Mouse (Mus musculus): ENCODE results near the gene Dido1. TPM values are rescaled to one million over a fixed set of nuclear protein-coding genes. Genes with fewer than 3 reads are reported as not detected.

Gene Dido1
- polyA plus RNA-seq, 1 experiment from 2014 or later: 25.2 TPM

DNA sequence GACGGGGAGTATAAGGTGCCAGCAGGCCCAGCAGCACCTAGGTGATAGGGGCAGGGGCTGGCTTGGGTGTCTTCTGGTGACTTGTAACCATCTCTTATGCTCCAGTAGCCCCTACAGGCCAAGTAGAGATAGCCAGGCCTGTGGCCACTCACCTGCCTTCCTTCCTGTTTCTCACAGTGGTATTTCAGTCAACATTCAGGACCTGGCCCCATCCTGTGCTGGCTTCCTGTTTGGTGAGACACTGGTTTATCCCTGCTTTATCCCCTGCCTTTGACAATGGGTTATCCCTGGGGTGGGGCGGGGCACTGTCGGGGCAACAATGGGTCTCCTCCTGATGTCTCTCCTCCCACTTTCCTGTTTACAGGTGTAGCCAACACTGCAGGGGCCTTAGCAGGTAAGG, 30.6 kb upstream of the Dido1 start:
- no peak overlapping the region for H3K9ac ChIP-seq
- no peak for ATAC-seq (ENCODE audit: insufficient read depth, low FRiP score, low read depth)
- no peaks in the 10 kb centered on the region for H3K36me3 ChIP-seq
- WGBS: 24% methylated on average over 3 of the region's 3 CpGs
- no peak overlapping the region for H3K4me3 ChIP-seq (replicated peaks)
- H3K4me1 ChIP-seq: no peaks in the 10 kb centered on the region
- no peak overlapping the region for H3K27ac ChIP-seq
- no peaks in the 10 kb centered on the region for H3K9me3 ChIP-seq
- 0 out of 2 replicates have a peak, but pooled peaks cover 4% of the 10 kb centered on the region for H3K27me3 ChIP-seq (replicated peaks)
- H3K4me2 ChIP-seq: no peak overlapping the region

DNA sequence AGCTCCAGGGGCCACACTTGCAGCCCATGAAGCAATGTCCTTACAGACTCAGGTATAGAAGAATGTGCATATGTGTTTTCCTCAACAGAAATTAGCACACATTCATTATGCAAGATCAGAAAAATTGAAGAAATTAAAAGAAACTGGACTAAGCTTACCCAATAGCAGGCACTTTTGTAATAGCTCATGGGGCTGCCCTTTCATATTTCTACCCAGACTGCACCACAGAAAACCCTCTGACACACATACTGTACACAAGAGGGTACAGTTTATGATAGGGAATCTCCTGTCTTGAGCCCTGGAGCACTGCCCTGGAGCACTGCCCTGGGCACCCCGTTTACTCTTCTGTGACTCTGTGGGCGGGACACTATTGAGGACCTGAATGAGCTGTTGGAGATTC, 28.2 kb upstream of the Dido1 start:
- WGBS: 85% methylated on average over 2 of the region's 2 CpGs
- H3K27me3 ChIP-seq (replicated peaks): 0 out of 2 replicates have a peak, but pooled peaks cover 4% of the 10 kb centered on the region
- no peaks in the 10 kb centered on the region for H3K4me1 ChIP-seq
- ATAC-seq (ENCODE audit: insufficient read depth, low FRiP score, low read depth): no peak
- no peak overlapping the region for H3K9ac ChIP-seq
- no peak overlapping the region for H3K4me2 ChIP-seq
- H3K9me3 ChIP-seq: no peaks in the 10 kb centered on the region
- H3K4me3 ChIP-seq (replicated peaks): no peak overlapping the region
- H3K36me3 ChIP-seq: no peaks in the 10 kb centered on the region
- no peak overlapping the region for H3K27ac ChIP-seq

DNA sequence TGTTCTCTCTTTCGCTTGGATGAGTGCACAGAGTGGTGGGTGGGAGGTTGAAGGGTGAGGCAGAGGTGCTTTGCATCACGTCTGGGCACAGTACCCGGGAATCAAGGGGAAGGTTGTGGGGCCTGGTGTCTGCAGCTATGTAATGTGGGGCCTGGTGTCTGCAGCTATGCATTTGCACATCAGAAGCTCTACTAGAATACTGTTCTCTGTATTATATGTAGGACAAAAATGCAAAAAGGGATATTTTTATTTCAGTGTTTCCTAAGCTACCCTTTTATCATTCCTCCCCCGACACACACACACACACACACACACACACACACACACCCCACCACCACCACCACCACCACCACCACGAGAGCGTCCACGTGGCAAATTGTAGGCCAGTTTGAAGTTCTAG, 25.4 kb upstream of the Dido1 start:
- no peak overlapping the region for H3K9ac ChIP-seq
- no peak overlapping the region for H3K4me2 ChIP-seq
- WGBS: 78% methylated on average over 7 of the region's 7 CpGs
- 0 out of 2 replicates have a peak, but pooled peaks cover 4% of the 10 kb centered on the region for H3K27me3 ChIP-seq (replicated peaks)
- ATAC-seq (ENCODE audit: insufficient read depth, low FRiP score, low read depth): no peak
- no peaks in the 10 kb centered on the region for H3K36me3 ChIP-seq
- 0 out of 2 replicates have a peak, but pooled peaks cover 4% of the 10 kb centered on the region for H3K4me1 ChIP-seq
- H3K9me3 ChIP-seq: no peaks in the 10 kb centered on the region
- no peak overlapping the region for H3K4me3 ChIP-seq (replicated peaks)
- H3K27ac ChIP-seq: no peak overlapping the region

DNA sequence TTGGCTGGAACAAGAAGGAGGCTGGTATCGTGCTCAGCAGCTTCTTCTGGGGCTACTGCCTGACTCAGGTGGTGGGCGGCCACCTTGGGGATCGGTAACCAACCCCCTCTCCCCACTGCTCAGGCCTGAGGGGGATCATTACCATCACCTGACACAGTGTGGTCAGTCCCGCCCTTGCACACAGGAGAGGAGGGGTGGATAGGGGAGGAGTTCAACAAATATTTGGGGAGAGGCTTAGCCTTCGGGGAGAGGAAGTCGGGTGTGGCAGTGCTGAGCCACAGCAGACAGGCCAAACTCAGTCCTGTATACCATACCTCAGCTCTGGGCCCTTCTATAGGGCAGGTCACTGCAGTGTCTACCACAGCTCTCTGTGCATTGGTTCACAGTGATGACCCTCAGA, 22.2 kb upstream of the Dido1 start:
- 56% methylated on average over 6 of the region's 6 CpGs for WGBS

DNA sequence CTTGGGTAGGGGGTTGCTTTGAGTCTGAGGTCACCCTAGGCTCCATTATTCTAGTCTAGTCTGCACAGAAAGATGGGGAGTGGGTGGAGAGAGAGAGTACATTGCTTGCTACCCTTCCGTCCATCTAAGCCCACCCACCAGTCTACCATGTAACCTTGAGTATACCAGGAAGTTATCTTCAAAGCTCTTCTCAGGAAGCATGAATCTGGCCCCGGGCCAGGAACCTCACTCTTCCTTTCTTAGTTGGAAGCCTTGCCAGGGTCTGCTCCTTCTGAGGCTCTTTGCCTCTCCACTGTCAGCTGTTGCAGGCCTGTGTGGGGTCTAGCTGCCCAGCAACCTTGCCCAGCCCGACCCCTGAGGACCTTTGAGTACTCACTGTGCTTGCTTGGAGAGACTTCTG, 21.2 kb upstream of the Dido1 start:
- ATAC-seq (ENCODE audit: insufficient read depth, low FRiP score, low read depth): no peak
- Histone ChIP-seq H3K27me3 (replicated peaks) (no peaks in the 10 kb centered on the region), H3K27ac (no peak overlapping the region), H3K4me2 (no peak overlapping the region), H3K36me3 (no peaks in the 10 kb centered on the region), H3K4me1 (0 out of 2 replicates have a peak, but pooled peaks cover 4% of the 10 kb centered on the region), H3K4me3 (replicated peaks) (no peak overlapping the region), H3K9me3 (no peaks in the 10 kb centered on the region), H3K9ac (no peak overlapping the region)
- 62% methylated on average over 3 of the region's 3 CpGs for WGBS

More for the DNA sequence above, 22.2 kb upstream of the Dido1 start:
- Histone ChIP-seq H3K4me2 (peak overlapping the region; percentile 10; the same call in 1 of the 2 replicates), H3K9me3 (no peaks in the 10 kb centered on the region), H3K4me1 (0 out of 2 replicates have a peak, but pooled peaks cover 4% of the 10 kb centered on the region), H3K4me3 (replicated peaks) (no peak overlapping the region), H3K9ac (no peak overlapping the region), H3K27ac (no peak overlapping the region), H3K36me3 (no peaks in the 10 kb centered on the region), H3K27me3 (replicated peaks) (no peaks in the 10 kb centered on the region)
- ATAC-seq (ENCODE audit: insufficient read depth, low FRiP score, low read depth): peak; percentile 76

- H3K9ac ChIP-seq: no peak overlapping the region
- H3K4me2 ChIP-seq: no peak overlapping the region
- no peak overlapping the region for H3K4me3 ChIP-seq (replicated peaks)
- no peaks in the 10 kb centered on the region for H3K9me3 ChIP-seq
- no peaks in the 10 kb centered on the region for H3K27me3 ChIP-seq (replicated peaks)
- H3K4me1 ChIP-seq: peaks cover 19% of the 10 kb centered on the region
- no peak for ATAC-seq (ENCODE audit: insufficient read depth, low FRiP score, low read depth)
- H3K27ac ChIP-seq: no peak overlapping the region
- no peaks in the 10 kb centered on the region for H3K36me3 ChIP-seq
- 52% methylated on average over 4 of the region's 4 CpGs for WGBS
Observed at GRCm38 (mm10) chr2:180727613-180728021, 17.8 kb upstream of the Dido1 start.

- no peaks in the 10 kb centered on the region for H3K27me3 ChIP-seq (replicated peaks)
- H3K4me3 ChIP-seq (replicated peaks): no peak overlapping the region
- no peaks in the 10 kb centered on the region for H3K9me3 ChIP-seq
- H3K27ac ChIP-seq: no peak overlapping the region
- peaks cover 5% of the 10 kb centered on the region for H3K36me3 ChIP-seq
- WGBS: 64% methylated on average over 6 of the region's 6 CpGs
- no peak for ATAC-seq (ENCODE audit: insufficient read depth, low FRiP score, low read depth)
- H3K9ac ChIP-seq: no peak overlapping the region
- peaks cover 14% of the 10 kb centered on the region for H3K4me1 ChIP-seq
- no peak overlapping the region for H3K4me2 ChIP-seq
Observed at GRCm38 (mm10) chr2:180726658-180727442, 17.1 kb upstream of the Dido1 start.

DNA sequence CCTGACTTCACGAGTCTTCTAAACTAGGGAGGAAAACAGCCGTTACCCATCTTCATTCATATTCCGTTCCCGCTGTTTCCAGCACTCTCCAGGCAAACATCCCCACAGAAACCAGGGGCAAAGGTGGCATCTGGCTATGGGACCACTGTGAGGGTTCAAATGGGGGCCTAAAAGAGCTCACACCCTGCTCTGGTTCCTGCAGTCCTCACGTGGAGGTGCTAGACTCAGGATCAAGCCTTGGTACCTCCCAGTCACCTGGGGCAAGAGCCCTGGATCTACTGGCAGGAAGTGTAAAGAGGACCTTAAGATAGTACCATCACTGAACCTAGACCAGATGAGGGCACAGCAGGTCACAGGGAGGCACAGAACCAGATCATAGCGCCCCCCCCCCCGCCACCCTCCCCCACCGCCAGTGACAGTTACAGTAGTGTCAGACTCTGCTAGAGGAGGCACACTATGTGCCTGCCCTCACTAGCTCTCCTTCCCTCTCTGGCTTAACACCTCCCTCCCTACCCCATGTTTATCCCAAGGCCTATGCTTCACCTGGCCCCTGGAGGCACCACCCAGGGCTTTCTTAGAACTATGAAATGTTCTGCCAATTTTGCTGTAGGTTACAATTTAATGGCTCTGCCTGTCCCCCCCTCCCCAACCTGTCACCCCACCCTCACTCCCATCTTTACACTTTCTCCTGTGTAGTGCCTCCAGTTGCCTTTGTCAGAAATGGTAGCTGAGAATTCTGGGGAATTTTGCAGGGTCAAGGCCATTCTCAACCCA, 16.2 kb upstream of the Dido1 start:
- Histone ChIP-seq H3K9ac (no peak overlapping the region), H3K36me3 (peaks cover 13% of the 10 kb centered on the region), H3K9me3 (no peaks in the 10 kb centered on the region), H3K27me3 (replicated peaks) (no peaks in the 10 kb centered on the region), H3K4me3 (replicated peaks) (peak overlapping the region; percentile 36), H3K27ac (no peak overlapping the region), H3K4me2 (peak overlapping the region; percentile 60), H3K4me1 (peaks cover 14% of the 10 kb centered on the region)
- 16% methylated on average over 8 of the region's 8 CpGs for WGBS
- ATAC-seq (ENCODE audit: insufficient read depth, low FRiP score, low read depth): no peak

DNA sequence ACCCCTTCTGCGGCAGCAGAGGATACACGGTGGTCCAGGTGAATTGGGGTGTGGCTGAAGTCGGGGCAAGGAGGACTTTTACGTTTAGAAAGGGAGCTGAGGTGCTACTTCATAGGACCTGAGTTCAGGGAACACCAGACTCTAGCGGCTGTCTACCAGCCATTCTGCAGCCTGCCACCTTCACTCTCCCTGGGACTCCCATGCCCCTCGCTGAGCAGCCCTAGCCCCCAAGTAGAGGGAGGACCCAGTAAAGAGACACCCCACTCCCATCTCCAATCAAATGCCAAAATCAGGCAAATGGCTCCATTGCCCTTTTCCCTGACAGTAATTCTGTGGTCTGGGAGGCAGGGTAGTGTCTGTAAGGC, 15.6 kb upstream of the Dido1 start:
- no peaks in the 10 kb centered on the region for H3K27me3 ChIP-seq (replicated peaks)
- H3K27ac ChIP-seq: no peak overlapping the region
- peak overlapping the region; percentile 60 for H3K4me2 ChIP-seq
- H3K36me3 ChIP-seq: peaks cover 16% of the 10 kb centered on the region
- H3K9ac ChIP-seq: no peak overlapping the region
- ATAC-seq (ENCODE audit: insufficient read depth, low FRiP score, low read depth): no peak
- peaks cover 14% of the 10 kb centered on the region for H3K4me1 ChIP-seq
- peak overlapping the region; percentile 36 for H3K4me3 ChIP-seq (replicated peaks)
- WGBS: 2% methylated on average over 6 of the region's 6 CpGs
- H3K9me3 ChIP-seq: no peaks in the 10 kb centered on the region

- ATAC-seq (ENCODE audit: insufficient read depth, low FRiP score, low read depth): peak; percentile 92
- Histone ChIP-seq H3K27ac (peak within 1 kb of the TSS; percentile 35; the same call in 1 of the 2 replicates), H3K27me3 (replicated peaks) (no peaks in the 10 kb centered on the region), H3K4me2 (peak within 1 kb of the TSS; percentile 60), H3K4me1 (peaks cover 14% of the 10 kb centered on the region), H3K36me3 (peaks cover 19% of the 10 kb centered on the region), H3K9ac (no peak within 1 kb of the TSS), H3K9me3 (no peaks in the 10 kb centered on the region), H3K4me3 (replicated peaks) (peak within 1 kb of the TSS; percentile 36)
- WGBS: 4% methylated on average over 18 of the region's 18 CpGs
Observed at GRCm38 (mm10) chr2:180724585-180725413, 15.0 kb upstream of the Dido1 start, which contains the start of gene Slc17a9. Gene Slc17a9, plus strand, starts transcription at chr2:180725263.

GRCm38 (mm10) chr2:180723865-180724264, 14.1 kb upstream of the Dido1 start:
- Histone ChIP-seq H3K4me1 (peaks cover 14% of the 10 kb centered on the region), H3K9me3 (no peaks in the 10 kb centered on the region), H3K9ac (no peak overlapping the region), H3K36me3 (peaks cover 27% of the 10 kb centered on the region), H3K27ac (no peak overlapping the region), H3K4me2 (no peak overlapping the region), H3K4me3 (replicated peaks) (no peak overlapping the region), H3K27me3 (replicated peaks) (no peaks in the 10 kb centered on the region)
- ATAC-seq (ENCODE audit: insufficient read depth, low FRiP score, low read depth): no peak
- 49% methylated on average over 2 of the region's 2 CpGs for WGBS

Measured in stomach, embryonic 15.5 days (tissue).